Mouse (Mus musculus): ENCODE measurements at regions not wholly inside any gene's neighbourhood (a gene's known extent, or its start where the extent isn't known, plus 50 kb on each side); places are given as distances from the start of the nearest gene placed in this dataset.

DNA sequence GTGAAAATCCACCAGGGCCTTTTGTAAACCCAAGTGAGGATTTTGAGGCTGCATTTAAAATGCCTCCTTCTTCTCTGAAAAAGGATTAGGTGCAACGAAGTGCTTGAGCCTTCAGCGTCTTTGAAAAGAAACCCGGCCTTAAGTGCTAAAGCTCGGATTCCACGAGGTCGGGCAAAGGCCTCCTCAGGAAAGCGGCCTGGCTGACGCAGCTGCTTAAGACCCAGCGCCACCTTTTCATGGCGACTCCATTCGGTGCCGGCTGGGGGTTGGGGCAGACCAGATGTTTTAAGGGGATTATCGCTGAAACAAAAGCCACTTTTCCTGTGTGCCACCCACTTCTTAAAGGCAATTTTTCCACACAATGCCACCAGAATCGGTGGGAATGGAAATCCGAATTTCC lies 61.6 kb upstream of the 4932438H23Rik start:
- no peak for DNase-seq (ENCODE audit: inconsistent age in 2 of 2, low spot score in 1 of 2)

DNA sequence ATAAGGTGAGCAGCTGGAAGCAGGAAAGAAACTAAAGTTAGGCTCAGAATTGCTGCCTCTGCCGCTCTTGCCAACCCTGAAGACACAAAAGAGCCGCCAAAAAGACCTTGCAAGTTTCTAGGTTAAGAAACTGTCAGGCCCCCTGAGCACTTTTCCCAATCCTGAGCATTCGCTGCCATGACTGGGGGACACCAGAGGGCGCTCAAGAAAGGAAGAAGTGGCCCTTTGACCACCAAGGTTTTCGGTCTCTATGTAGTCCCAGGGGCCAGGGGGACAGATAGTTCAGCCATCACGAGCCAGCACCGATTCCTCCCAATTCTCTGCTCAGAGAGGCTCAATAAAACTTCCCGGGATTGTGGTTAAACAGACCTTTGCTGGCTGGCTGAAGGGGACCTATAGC lies 64.6 kb upstream of the Olig2 start:
- DNase-seq (ENCODE audit: inconsistent age in 2 of 2, low spot score in 1 of 2) = peak; percentile 8 to 62

DNA sequence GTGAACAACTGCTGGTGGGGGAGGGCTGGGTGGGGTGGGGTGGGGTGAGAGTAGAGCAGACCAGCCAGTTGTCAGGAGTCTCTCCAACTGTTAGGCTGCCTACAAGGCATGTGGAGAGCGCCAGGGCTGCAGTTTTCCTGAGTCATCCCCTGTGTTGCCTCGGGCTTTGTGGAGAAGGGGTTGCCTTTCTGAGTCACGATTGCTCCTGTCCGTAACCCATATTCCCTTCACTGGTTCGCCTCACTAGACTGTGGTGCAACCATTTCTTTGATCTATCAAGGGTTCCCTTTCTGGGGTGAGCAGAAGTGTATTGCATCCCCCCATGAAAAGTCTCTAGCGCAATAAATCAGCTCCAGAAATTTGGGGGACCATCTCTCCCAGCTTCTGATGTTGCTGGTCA lies 63.6 kb upstream of the Olig2 start:
- no peak for DNase-seq (ENCODE audit: inconsistent age in 2 of 2, low spot score in 1 of 2)

DNA sequence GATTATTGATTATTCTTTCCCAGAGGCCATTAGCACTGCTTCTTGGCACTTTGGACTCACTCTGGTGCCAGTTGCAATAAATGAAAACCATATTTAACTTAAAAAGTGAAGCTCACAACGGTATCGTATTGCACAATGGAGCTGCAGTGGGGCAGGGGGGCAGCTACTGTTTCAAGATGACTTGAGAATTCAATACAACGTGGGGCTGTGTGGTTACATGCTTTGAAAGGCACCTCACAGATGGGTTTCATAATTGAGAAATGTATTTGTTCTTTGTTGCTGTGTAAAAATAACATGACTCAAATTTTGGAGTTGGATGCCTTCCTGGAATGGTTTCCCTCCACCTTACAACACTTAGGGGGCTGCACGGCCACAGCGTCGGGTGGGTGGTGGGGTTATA lies 62.9 kb upstream of the Olig2 start:
- DNase-seq (ENCODE audit: inconsistent age in 2 of 2, low spot score in 1 of 2) = no peak

DNA sequence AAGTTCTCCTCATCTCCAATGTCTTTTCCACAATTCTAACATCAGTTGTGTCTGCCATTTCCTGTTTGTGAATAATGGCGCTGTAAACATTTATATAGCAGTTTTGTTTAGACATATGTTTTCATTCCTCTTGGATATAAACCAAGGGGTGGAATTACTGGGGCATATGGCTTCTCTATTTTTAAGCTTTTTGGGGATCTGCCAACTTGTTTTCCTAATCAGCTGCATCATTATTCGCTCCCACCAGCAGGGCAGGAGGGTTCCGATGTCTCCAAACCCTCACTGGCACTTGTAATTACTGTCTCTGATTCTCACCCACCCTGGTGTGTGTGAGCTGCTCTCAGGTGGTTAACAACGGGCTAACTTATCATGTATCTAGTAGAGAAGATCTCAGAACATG lies 59.4 kb upstream of the Olig2 start:
- no peak for DNase-seq (ENCODE audit: inconsistent age in 2 of 2, low spot score in 1 of 2)

DNA sequence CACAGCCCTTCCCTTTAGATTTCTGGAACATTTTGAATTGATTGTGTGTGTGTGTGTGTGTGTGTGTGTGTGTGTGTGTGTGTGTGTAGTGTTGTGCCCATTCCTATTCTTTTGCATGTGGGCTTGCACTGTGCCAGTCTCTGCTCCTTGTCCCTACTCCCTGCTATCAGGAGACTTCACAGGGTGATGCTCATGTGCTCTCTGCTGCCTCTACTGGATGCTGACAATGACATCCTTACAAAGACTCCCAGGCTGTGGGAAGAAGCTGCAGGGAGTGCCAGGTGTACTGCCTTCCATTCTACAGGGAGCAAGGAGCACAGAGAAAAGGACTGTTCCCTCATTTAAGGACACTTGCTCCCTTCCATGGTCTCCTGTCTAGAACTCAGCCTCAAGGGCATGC lies 58.4 kb upstream of the Olig2 start:
- DNase-seq (ENCODE audit: inconsistent age in 2 of 2, low spot score in 1 of 2) = peak; percentile 6 to 58

DNA sequence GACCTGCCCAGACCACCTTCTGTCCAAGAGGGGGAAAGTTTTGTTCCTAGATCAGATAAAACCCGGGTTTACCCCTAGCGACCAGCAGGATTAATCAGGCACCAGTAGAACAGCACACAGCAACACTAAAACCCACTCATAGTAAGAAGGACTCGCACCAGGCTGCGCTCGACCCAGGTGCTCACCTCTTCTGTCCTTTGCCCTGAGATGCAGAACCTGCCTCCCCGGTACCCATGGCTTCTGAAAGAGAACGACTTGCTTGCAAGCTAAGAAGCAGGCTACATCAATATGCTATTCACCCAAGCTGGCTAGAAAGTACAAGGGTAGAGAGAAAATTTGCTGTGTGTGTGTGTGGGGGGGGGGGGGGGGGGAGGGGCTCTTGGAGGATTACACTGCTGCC lies 56.9 kb upstream of the Olig2 start:
- no peak for DNase-seq (ENCODE audit: inconsistent age in 2 of 2, low spot score in 1 of 2)

DNA sequence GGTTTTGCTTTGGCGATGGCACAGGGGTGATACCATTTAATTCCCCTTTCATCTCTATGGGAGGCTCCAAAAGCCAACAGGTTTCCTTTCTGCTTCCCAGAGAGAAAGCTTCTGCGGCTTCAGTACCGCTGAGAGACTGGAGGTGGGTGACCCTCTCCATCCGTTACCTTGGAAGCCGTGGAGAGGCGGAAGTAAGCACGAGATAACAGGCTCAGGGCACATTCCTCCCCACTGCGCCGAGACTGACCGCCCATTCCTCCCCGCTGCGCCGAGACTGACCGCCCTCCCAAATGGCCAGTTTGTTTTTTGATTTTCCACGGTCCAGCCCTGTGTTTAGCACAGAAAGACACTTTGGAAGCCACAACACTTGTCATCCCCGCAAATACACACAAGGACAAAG lies 55.4 kb upstream of the Olig2 start:
- peak in 1 of 2 experiments; percentile 33 for DNase-seq (ENCODE audit: inconsistent age in 2 of 2, low spot score in 1 of 2)

DNA sequence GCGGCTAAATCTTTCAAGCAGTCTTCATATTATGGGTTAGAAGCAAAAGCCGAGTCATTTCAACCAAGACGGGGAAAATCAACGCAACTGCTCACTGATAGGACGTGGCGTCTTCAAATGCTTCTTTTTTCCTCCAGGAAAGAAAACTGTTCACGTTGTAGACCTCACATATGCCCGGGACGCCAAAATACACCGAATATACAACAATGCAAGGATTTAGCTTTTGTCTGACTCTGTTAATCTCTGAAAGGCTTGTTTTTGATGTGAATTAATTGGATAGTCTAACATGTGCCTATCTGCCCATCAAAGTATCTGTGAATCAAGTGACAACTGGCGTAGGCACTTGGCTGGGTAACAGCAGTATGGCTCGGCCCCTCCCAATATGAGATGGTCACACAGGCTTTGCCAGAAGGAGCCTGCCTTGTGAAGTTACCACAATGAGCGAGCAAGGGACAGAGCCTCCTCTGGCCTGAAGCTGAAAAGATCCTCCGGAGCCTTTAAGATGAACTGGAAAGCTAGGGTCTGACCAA lies 53.3 kb upstream of the Olig2 start:
- DNase-seq (ENCODE audit: inconsistent age in 2 of 2, low spot score in 1 of 2) = no peak

DNA sequence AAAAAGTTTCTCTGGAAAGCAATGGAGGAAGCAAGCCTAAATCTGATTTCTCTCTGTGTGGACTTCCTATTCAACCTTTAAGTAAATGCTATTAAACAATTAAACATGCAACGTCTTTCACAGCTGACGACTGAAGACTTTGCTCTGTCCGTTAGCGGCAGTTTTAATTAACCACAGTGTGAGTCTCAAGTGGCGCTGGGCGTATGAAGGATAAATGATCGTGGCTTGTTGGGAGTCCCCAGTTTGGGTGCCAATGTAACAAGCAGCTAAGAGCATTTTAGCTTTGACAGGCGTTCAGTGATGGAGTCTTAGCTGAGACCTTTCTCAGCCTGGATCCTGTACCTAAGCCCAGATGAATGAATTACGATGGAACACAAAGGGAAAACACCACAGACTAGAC lies 52.7 kb upstream of the Olig2 start:
- DNase-seq (ENCODE audit: inconsistent age in 2 of 2, low spot score in 1 of 2) = no peak

DNA sequence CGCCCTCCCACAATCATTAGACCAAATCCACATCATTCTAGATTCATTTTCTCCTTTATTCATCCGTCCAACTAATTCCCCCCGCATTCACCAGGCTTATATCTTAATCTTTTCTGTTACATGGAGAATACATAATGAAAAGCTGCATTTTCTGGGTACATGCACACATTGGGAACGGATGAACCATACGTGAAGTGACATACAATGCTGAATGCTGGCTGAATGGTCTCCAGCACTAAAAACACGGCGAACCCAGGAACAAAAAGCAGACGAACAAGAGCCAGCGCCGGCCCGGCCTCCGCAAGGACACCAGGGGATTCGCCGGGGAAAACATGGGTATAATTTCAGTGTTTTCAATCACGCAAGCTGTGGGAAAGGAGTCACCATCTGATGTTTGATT lies 52.0 kb upstream of the Olig2 start:
- no peak for DNase-seq (ENCODE audit: inconsistent age in 2 of 2, low spot score in 1 of 2)

DNA sequence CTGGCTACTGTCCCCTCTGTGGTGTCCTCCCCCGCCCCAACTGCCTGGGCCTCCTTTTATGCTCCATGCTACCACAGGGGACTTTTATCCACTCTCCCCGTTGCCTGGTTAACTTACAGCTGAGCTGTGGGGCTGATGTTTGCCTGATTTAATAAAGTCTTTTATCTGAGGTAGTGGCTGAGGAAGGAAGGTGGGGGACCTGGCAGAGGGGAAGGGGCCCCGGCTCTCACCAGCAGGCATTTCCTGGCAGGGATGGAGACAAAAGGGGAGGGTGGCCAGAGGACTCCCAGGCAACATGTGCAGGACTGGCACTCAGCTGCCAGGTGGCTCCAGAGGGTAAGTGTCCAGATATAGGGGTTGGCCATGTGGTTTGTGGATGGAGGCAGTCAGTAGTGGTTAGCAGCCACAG lies 51.4 kb upstream of the Olig2 start:
- no peak for DNase-seq (ENCODE audit: inconsistent age in 2 of 2, low spot score in 1 of 2)

DNA sequence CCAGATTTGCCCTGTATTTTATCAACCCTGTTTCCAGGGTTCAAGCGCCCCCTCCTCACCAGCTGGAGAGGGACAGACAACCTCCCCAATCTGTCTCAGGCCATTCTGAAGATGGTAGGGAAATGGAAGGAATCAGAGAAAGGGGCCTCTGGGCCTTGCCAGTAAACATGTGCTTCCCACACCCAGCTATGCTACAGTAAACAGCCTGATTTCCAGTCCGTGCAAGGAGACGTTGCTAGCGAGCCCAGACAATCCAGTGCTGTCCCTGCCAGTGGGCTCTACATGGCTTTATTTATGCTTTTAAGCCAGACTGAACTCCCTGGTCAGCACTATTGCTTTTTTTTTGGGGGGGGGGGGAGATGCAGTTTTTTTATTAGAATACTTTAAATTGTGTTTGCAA lies 50.9 kb upstream of the Olig2 start:
- DNase-seq (ENCODE audit: inconsistent age in 2 of 2, low spot score in 1 of 2) = no peak
